Mouse (Mus musculus) neural tube, embryonic 10.5 days (tissue): ENCODE results near the gene Rbms3.

Experiments used
- DNase-seq: peaks from one replicate; pipeline ENCODE4 v3.0.0-alpha.2; 2017; ENCODE audit warnings: low spot score; ENCODE audit errors: extremely low spot score

Rbms3 gene

GRCm38 (mm10) chr9:117491866-117492265 is 137.8 kb downstream of the Rbms3 start:
- DNase-seq = no peak

DNA sequence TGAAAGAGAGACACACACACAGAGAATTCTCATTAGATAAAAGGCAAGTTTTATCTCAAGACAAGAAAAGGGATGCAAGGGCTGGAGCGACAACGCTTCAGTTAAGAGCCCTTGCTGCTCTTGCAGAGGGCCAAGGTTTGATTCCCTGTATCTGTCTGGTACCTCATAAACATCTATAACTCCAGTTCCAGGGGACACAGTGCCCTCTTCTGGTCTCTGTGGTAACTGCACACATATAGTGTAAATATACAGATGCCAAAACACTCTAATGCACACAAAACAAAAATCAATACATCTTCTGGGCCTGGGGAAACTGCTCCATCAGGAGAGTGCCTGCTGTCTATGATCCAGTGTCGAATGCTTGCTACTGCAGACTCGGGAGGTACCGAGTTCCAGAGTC is 145.3 kb downstream of the Rbms3 start:
- DNase-seq = peak; percentile 15

DNA sequence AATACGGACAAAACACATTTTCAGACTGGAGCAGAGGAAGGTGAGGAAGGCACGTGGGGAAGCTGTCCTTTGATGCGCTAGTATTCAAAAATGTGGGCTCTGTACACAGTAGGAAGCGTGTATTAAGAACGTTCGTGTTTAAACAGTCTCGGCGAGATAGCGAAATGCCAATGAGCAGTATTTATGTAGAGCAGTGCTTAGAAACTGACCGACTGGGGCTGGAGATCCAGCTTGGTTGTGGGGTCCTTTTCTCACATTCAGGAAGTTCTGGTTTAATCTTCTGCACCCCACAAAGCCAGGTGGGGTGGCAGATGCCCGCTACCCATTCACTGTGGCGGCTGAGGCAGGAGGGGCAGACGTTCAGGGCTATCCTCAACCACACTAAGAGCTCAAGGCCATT is 153.0 kb downstream of the Rbms3 start:
- no peak for DNase-seq

DNA sequence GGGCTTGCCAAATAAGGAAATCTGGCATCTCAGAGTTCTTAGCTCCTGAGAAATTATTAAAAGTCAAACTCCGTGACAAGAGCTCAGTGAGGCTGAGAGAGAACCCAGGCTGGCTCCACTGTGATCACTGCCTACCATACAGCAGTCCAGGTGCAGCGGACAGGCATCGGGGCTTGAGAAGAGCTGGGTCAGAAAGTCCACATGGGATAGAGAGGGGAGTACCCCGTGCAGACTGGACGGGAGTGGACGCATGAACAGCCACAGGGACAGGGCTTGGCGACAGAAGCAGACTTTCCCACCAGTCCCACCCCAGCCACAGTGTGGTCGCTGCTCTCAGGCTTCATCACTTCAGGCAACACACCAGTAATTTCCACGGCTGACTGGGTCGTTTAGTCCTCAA is 176.9 kb downstream of the Rbms3 start:
- DNase-seq = no peak

DNA sequence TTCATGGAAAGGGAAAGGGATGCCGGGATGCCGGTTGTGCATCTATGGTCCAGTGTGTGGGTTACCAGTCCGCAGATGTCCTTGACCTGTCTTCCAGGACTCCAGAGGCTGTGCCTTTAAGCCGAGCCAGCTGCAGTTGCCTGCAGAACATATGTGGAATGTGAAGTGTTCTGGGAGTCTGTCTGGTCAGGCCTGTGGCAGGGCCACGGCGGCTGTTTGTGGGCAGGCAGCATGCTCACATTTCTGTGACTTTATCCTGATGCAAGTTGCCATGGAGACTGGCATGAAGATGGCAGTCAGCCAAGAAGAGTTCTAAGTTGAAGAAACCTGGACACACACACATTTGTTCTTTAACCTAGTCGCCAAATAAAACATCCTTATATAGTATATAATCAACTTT is 187.1 kb downstream of the Rbms3 start:
- DNase-seq = peak; percentile 17

DNA sequence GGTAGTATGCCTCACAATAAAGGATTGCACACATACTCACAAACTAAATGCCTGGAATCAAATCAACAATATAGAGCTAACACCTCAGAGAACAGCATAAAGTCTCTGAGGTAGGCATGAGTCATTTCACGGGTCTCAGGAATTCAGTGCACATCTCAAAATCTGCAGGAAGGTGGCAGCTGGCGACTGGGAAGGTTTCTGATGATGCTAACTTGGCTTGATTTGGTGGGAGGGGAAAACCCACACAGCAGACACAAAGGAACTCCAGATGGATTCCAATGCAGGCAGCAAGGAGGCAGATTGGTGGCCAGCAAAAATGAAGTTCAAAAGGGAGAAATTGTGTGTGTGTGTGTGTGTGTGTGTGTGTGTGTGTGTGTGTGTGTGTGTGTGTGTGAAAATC is 193.9 kb downstream of the Rbms3 start:
- DNase-seq = no peak

- DNase-seq = no peak
Measured at GRCm38 (mm10) chr9:117430670-117431069, 199.0 kb downstream of the Rbms3 start.

DNA sequence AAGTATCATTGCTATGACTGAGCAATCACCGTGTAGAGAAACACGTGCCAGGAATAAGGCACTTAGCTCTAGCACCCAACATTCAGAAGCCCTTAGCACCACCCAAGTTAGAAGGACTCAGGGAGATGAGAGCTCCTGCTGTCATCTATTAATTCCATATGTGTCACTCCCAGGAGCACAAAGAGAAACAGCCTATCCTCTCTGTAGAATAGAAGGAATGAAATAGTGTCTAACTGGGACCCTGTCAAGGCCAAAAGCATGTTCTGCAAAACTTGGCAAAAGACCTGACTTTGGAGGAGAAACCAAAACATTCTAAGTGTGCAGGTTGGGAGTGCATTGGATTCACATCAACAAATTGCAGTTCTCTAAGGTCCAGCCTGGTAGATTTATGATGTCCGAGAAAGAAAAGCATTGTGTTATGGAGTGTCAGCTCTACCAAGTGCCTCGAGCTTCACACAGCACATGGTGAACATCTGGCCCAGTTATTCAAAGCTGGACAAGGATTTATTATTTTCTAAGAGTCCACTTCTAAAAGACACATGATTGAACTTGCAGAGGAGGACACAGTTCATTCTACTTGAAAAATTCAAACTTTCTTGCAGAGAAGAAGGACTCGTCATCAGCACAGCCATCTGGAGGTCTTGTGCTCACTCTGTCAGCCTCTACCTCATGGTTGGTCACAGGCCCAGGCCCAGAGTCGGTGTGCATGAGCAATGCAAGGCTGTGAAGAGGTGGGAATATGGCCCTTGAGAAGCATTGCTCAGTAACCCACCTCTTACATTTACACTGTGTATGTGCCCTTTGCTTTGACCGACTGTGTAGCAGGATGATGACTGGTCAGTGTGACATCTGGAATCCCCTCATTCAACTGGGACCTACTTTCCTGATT is 200.3 kb downstream of the Rbms3 start:
- DNase-seq = peak; percentile 17

GRCm38 (mm10) chr9:117423259-117423658 is 206.5 kb downstream of the Rbms3 start:
- DNase-seq = no peak

- DNase-seq = no peak
Measured at GRCm38 (mm10) chr9:117419874-117420485, 209.7 kb downstream of the Rbms3 start.

DNA sequence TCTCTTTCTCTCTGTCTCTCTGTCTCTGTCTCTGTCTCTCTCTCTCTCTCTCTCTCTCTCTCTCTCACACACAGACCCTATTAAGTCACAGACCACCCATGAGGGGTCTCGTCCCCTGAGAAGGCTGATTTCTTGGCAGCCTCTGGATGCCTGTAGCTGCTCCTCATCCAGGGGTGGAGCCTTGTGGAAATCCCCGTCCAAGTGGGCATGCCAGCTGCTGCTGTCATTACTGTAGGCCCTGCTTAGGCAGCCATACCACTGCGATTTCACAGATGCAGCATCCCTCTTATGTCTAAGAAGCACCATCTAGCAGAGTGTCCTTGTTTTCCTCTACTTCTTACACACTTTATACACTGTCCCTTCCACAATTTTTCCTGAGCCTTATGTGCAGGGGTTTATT is 216.5 kb downstream of the Rbms3 start:
- peak; percentile 29 for DNase-seq

DNA sequence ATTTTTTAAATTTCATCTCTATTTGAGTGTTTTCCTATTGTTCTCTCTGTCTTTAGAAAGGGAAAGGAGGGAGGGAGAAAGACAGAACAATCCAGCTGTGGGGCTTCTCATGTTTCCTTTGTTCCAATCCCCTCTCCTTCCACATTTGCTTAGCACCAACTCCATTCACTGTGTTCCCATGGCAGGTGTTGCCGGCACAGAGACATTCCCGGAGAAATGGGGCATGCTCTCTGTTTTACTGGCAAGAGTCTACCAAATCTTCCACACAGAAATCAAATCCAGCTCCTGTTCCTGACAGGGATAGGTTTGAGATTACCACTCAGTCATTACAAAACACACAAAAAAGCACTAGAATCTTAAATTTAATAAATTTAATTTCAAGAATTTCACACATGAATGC is 217.1 kb downstream of the Rbms3 start:
- DNase-seq = no peak

- no peak for DNase-seq
Measured at GRCm38 (mm10) chr9:117404621-117405020, 225.1 kb downstream of the Rbms3 start.

DNA sequence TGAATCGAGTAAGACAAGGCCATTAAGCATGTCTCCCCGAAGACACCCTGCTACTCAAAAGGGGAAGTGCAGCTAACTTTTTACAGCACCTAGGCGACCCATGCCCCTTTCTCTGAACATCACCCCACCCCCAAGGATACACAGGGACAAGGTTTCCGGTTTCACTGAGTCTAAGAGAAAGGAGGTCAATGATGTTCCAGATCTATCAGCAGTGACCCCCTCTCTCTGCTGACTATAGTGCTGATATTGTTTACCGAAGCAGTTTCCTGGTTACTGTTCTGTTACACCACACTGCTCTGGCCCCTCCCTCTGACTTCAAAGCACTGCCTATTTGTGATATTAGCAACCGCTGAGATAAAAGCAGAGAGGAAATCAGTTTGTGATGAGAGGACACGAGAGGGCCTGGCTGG is 229.4 kb downstream of the Rbms3 start:
- DNase-seq = no peak

DNA sequence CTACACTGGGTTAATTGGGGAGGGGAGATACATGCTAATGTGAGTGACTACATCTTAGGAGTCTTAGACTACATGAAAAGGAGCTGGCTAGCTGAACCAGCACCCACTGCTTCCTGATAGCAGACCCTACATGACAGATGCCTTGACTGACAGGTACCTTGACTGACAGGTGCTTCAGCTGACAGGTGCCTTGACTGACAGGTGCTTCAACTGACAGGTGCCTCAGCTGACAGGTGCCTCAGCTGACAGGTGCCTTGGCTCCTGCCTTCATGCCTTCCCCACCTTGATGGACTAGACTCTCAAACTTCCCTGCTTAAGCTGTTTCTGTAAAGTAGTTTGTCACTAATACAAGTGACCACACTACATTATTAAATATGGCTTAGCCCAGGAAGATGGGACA is 232.6 kb downstream of the Rbms3 start:
- no peak for DNase-seq

GRCm38 (mm10) chr9:117396586-117396985 is 233.1 kb downstream of the Rbms3 start:
- DNase-seq = no peak

GRCm38 (mm10) chr9:117393626-117394525 is 235.8 kb downstream of the Rbms3 start:
- no peak for DNase-seq

GRCm38 (mm10) chr9:117388024-117388423 is 241.7 kb downstream of the Rbms3 start:
- no peak for DNase-seq

DNA sequence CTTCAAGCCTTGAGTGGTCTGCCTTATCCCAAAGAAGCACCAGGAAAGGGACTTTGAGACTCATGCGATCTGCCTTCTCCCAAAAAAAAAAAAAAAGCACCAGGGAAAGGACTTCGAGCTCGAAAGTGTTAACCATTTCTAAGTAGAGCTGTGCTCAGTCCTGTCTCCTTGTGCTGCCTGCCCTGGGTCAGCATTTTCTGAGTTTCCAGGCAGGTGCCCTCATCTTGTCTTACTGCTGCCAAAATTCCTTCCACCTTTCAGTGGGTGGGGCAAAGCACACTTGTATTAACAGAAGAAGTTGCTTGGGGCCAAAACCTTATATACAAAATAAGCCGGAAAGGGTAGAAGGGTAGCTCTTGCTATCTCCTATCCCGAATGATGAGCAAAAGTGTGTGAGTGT is 248.8 kb downstream of the Rbms3 start:
- DNase-seq = no peak

DNA sequence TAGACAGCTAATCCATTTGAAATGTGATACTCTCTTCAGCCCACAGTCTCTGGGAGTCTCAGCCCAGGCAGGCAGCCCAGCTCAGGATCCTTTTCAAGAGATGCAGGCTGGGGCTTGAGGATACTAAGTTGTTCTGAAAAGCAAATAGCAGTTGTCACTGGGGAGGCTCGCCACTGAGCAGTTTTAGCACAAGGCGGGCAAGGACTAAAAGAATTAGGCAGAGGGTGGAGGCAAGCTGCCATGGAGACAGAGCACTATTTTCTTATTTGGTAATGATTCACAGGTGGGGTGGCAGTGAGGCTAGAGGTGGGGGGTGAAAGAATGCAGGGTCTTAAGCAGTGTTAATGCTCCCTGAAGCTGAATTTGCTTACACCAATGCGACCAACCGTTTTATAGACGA is 249.6 kb downstream of the Rbms3 start:
- peak; percentile 36 for DNase-seq

DNA sequence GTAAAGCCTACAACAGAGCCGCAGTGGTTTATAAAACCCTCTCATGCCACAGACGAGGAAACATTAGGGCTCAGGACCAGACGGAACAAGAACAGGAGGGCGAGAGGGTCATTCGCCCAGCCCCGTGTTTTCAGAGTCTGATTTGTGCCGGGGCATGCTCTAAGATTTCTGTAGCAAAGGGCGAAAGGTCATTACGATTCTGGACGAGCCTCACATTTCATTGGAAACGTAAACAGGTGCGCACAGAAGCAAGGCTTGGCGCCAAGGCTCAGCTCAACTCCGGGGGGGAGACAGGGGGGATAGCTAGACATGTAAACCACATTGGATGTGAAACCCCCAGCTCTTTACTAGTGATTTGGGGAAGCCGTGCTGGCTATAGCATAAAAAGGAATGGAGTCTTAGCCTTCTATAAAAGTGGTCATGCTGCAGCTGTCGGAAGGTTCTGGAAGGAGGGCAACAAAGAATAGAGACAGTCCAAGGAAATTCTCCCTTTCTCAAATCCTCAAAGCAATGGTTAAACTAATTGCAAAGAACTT is 250.2 kb downstream of the Rbms3 start:
- no peak for DNase-seq
